Mouse (Mus musculus): ENCODE measurements around the gene Myd88. TPM values are rescaled to one million over a fixed set of nuclear protein-coding genes. Genes with fewer than 3 reads are reported as not detected.
"Not testable (repeated sequence)": the region's sequence is repeated elsewhere in the genome, so short reads cannot be mapped to it uniquely, and the experiment has no call there.

Myd88 gene
- polyA plus RNA-seq, 1 experiment from 2014 or later = 7.5 TPM

- H3K9ac ChIP-seq (ENCODE audit: low read length); ATAC-seq (replicated peaks; ENCODE audit: low FRiP score); H3K4me1 ChIP-seq (replicated peaks; ENCODE audit: control insufficient read depth, insufficient read depth, low read length); H3K9me3 ChIP-seq (ENCODE audit: control insufficient read depth, low read length); H3K27me3 ChIP-seq (ENCODE audit: control insufficient read depth, insufficient read depth, low read length); H3K4me3 ChIP-seq (ENCODE audit: low read depth, low read length); H3K36me3 ChIP-seq (ENCODE audit: control insufficient read depth, insufficient read depth, low read length); H3K4me2 ChIP-seq (ENCODE audit: low read depth, low read length, severe bottlenecking); DNase-seq (ENCODE audit: low spot score); H3K27ac ChIP-seq (ENCODE audit: low read depth, low read length): not testable (repeated sequence)
- WGBS = 92% methylated on average over 4 of the region's 4 CpGs
Measured at GRCm38 (mm10) chr9:119370770-119371169, 29.6 kb upstream of the Myd88 start.

- H3K4me1 ChIP-seq (replicated peaks; ENCODE audit: control insufficient read depth, insufficient read depth, low read length) = no peaks in the 10 kb centered on the region
- ATAC-seq (replicated peaks; ENCODE audit: low FRiP score) (no peak), DNase-seq (ENCODE audit: low spot score) (no peak)
- H3K36me3 ChIP-seq (ENCODE audit: control insufficient read depth, insufficient read depth, low read length) = peaks cover 2% of the 10 kb centered on the region
- H3K9ac ChIP-seq (ENCODE audit: low read length) = no peak overlapping the region
- 95% methylated on average over 3 of the region's 3 CpGs for WGBS
- H3K4me3 ChIP-seq (ENCODE audit: low read depth, low read length) = no peak overlapping the region
- H3K27ac ChIP-seq (ENCODE audit: low read depth, low read length) = no peak overlapping the region
- H3K27me3 ChIP-seq (ENCODE audit: control insufficient read depth, insufficient read depth, low read length) = no peaks in the 10 kb centered on the region
- H3K4me2 ChIP-seq (ENCODE audit: low read depth, low read length, severe bottlenecking) = no peak overlapping the region
- H3K9me3 ChIP-seq (ENCODE audit: control insufficient read depth, low read length) = no peaks in the 10 kb centered on the region
Measured at GRCm38 (mm10) chr9:119368367-119368766, 27.2 kb upstream of the Myd88 start.

DNA sequence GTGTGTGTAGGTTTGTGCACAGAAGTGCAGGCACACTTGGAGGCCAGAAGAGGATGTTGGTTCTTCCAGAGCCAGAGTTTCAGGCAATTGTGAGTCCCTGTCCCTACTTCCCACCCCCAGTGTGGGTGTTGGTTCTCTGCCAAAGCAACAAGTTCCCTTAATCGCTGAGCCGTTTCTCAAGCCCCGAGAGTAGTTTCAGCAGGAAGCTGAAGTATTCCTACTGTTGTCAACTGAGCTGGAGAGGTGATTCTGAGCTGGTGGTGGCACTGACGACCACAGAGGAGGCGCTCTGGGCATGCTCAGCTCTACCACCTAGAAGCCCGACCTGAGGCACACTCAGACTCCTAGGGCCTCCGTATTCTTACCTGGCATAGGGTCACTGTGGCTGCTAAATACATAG lies 24.1 kb upstream of the Myd88 start, which contains the start of gene Slc22a14:
Gene Slc22a14, minus strand, starts transcription at position 270 of the 400 bp plus-strand sequence.
- no peak for ATAC-seq (replicated peaks; ENCODE audit: low FRiP score)
- no peaks in the 10 kb centered on the region for H3K9me3 ChIP-seq (ENCODE audit: control insufficient read depth, low read length)
- 87% methylated on average over 7 of the region's 7 CpGs for WGBS

DNA sequence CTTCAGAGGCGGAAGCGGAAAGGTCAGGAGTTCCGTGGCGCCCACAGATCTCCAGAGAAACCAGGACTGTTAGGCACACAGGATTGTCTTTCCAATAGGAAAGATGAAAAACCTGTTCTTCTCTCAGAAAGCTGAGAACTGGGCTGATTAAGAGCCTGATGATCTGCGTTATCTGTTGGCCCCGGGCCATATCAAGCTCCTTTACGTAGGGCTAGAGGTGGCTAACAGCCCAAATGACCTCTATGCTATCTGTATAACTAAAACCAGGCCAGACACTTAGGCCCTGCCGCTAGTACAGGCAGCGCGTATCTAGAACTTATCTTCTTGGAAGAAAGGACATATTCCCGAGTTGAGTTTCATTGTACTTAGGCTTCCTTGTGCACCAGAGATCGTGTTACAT lies 22.0 kb upstream of the Myd88 start:
- H3K4me1 ChIP-seq (replicated peaks; ENCODE audit: control insufficient read depth, insufficient read depth, low read length) = no peaks in the 10 kb centered on the region
- ATAC-seq (replicated peaks; ENCODE audit: low FRiP score) (no peak), DNase-seq (ENCODE audit: low spot score) (no peak)
- H3K4me3 ChIP-seq (ENCODE audit: low read depth, low read length) = no peak overlapping the region
- H3K27me3 ChIP-seq (ENCODE audit: control insufficient read depth, insufficient read depth, low read length) = no peaks in the 10 kb centered on the region
- no peaks in the 10 kb centered on the region for H3K36me3 ChIP-seq (ENCODE audit: control insufficient read depth, insufficient read depth, low read length)
- H3K4me2 ChIP-seq (ENCODE audit: low read depth, low read length, severe bottlenecking) = no peak overlapping the region
- H3K27ac ChIP-seq (ENCODE audit: low read depth, low read length) = no peak overlapping the region
- H3K9me3 ChIP-seq (ENCODE audit: control insufficient read depth, low read length) = no peaks in the 10 kb centered on the region
- no peak overlapping the region for H3K9ac ChIP-seq (ENCODE audit: low read length)
- 87% methylated on average over 12 of the region's 12 CpGs for WGBS

More for the DNA sequence above, 24.1 kb upstream of the Myd88 start, which contains the start of gene Slc22a14:
- no peak for DNase-seq (ENCODE audit: low spot score)
- Histone ChIP-seq H3K27me3 (ENCODE audit: control insufficient read depth, insufficient read depth, low read length) (no peaks in the 10 kb centered on the region), H3K9ac (ENCODE audit: low read length) (no peak within 1 kb of the TSS), H3K4me3 (ENCODE audit: low read depth, low read length) (no peak within 1 kb of the TSS), H3K27ac (ENCODE audit: low read depth, low read length) (no peak within 1 kb of the TSS), H3K4me2 (ENCODE audit: low read depth, low read length, severe bottlenecking) (no peak within 1 kb of the TSS), H3K36me3 (ENCODE audit: control insufficient read depth, insufficient read depth, low read length) (no peaks in the 10 kb centered on the region), H3K4me1 (replicated peaks; ENCODE audit: control insufficient read depth, insufficient read depth, low read length) (no peaks in the 10 kb centered on the region)

- H3K9ac ChIP-seq (ENCODE audit: low read length) = no peak overlapping the region
- H3K27me3 ChIP-seq (ENCODE audit: control insufficient read depth, insufficient read depth, low read length) = no peaks in the 10 kb centered on the region
- 92% methylated on average over 5 of the region's 5 CpGs for WGBS
- no peak overlapping the region for H3K4me2 ChIP-seq (ENCODE audit: low read depth, low read length, severe bottlenecking)
- no peaks in the 10 kb centered on the region for H3K4me1 ChIP-seq (replicated peaks; ENCODE audit: control insufficient read depth, insufficient read depth, low read length)
- H3K4me3 ChIP-seq (ENCODE audit: low read depth, low read length) = no peak overlapping the region
- H3K27ac ChIP-seq (ENCODE audit: low read depth, low read length) = no peak overlapping the region
- DNase-seq (ENCODE audit: low spot score) (no peak), ATAC-seq (replicated peaks; ENCODE audit: low FRiP score) (no peak)
- H3K36me3 ChIP-seq (ENCODE audit: control insufficient read depth, insufficient read depth, low read length) = no peaks in the 10 kb centered on the region
- no peaks in the 10 kb centered on the region for H3K9me3 ChIP-seq (ENCODE audit: control insufficient read depth, low read length)
Measured at GRCm38 (mm10) chr9:119361416-119361815, 20.2 kb upstream of the Myd88 start.

GRCm38 (mm10) chr9:119358058-119358429 lies 16.8 kb upstream of the Myd88 start:
- no peaks in the 10 kb centered on the region for H3K9me3 ChIP-seq (ENCODE audit: control insufficient read depth, low read length)
- DNase-seq (ENCODE audit: low spot score) (no peak), ATAC-seq (replicated peaks; ENCODE audit: low FRiP score) (no peak)
- H3K27ac ChIP-seq (ENCODE audit: low read depth, low read length) = no peak overlapping the region
- WGBS = 44% methylated on average over 9 of the region's 9 CpGs
- H3K4me1 ChIP-seq (replicated peaks; ENCODE audit: control insufficient read depth, insufficient read depth, low read length) = no peaks in the 10 kb centered on the region
- H3K4me2 ChIP-seq (ENCODE audit: low read depth, low read length, severe bottlenecking) = peak overlapping the region; percentile 87
- H3K27me3 ChIP-seq (ENCODE audit: control insufficient read depth, insufficient read depth, low read length) = no peaks in the 10 kb centered on the region
- H3K9ac ChIP-seq (ENCODE audit: low read length) = peak overlapping the region; percentile 83
- no peaks in the 10 kb centered on the region for H3K36me3 ChIP-seq (ENCODE audit: control insufficient read depth, insufficient read depth, low read length)
- H3K4me3 ChIP-seq (ENCODE audit: low read depth, low read length) = peak overlapping the region; percentile 66

DNA sequence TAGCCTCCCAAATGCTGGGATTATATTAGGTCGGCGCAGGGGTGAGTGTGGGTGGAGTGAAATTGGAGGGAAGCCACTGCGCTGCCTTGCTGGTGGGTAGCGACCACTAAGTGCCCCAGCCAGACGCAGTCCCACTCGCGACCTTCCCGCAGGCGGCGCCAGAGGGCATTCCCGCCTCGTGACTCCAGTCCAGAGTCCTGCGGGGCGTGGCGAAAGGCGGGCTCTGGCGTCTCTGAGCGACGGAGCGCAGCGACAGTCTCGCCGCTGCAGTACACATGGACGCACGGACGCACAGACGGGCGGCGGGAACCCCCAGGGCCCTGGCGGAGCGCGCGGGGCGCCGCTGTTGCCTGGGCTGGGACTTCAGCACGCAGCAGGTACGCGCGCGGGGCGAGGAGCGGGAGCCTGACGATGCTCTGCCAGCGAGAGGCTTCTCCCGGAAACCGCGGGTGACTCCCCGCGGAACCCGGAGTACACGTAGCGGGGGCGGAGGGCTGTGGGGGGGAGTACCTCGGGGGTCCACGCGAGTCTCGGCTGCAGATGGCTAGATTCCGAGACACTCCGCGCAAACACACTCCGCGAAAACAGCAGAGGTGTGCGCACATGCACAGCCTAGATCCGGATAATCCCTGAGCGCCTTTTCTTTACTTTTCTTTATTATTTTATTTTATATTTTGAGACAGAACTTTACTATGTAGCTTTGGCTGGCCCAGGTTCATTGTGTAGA lies 16.3 kb upstream of the Myd88 start, which contains the start of gene Xylb:
Gene Xylb, plus strand, starts transcription at position 51 of the 727 bp plus-strand sequence.
- Histone ChIP-seq H3K4me2 (ENCODE audit: low read depth, low read length, severe bottlenecking) (peak within 1 kb of the TSS; percentile 87), H3K36me3 (ENCODE audit: control insufficient read depth, insufficient read depth, low read length) (no peaks in the 10 kb centered on the region), H3K9ac (ENCODE audit: low read length) (peak within 1 kb of the TSS; percentile 83), H3K27ac (ENCODE audit: low read depth, low read length) (no peak within 1 kb of the TSS), H3K27me3 (ENCODE audit: control insufficient read depth, insufficient read depth, low read length) (no peaks in the 10 kb centered on the region), H3K4me3 (ENCODE audit: low read depth, low read length) (peak within 1 kb of the TSS; percentile 66), H3K9me3 (ENCODE audit: control insufficient read depth, low read length) (no peaks in the 10 kb centered on the region), H3K4me1 (replicated peaks; ENCODE audit: control insufficient read depth, insufficient read depth, low read length) (no peaks in the 10 kb centered on the region)
- ATAC-seq (replicated peaks; ENCODE audit: low FRiP score) (peak; percentile 91), DNase-seq (ENCODE audit: low spot score) (peak; percentile 95)
- 3% methylated on average over 65 of the region's 65 CpGs for WGBS

- Histone ChIP-seq H3K27me3 (ENCODE audit: control insufficient read depth, insufficient read depth, low read length) (no peaks in the 10 kb centered on the region), H3K9ac (ENCODE audit: low read length) (no peak overlapping the region), H3K27ac (ENCODE audit: low read depth, low read length) (no peak overlapping the region), H3K9me3 (ENCODE audit: control insufficient read depth, low read length) (no peaks in the 10 kb centered on the region), H3K4me2 (ENCODE audit: low read depth, low read length, severe bottlenecking) (no peak overlapping the region), H3K4me3 (ENCODE audit: low read depth, low read length) (no peak overlapping the region), H3K36me3 (ENCODE audit: control insufficient read depth, insufficient read depth, low read length) (no peaks in the 10 kb centered on the region; the same call in 1 of the 2 replicates), H3K4me1 (replicated peaks; ENCODE audit: control insufficient read depth, insufficient read depth, low read length) (no peaks in the 10 kb centered on the region)
- DNase-seq (ENCODE audit: low spot score) (no peak), ATAC-seq (replicated peaks; ENCODE audit: low FRiP score) (no peak)
- WGBS = 84% methylated on average over 6 of the region's 6 CpGs
Measured at GRCm38 (mm10) chr9:119355943-119356342, 14.7 kb upstream of the Myd88 start.

GRCm38 (mm10) chr9:119353926-119354325 lies 12.7 kb upstream of the Myd88 start:
- H3K9ac ChIP-seq (ENCODE audit: low read length) = no peak overlapping the region
- peaks cover 4% of the 10 kb centered on the region; the same call in 1 of the 2 replicates for H3K36me3 ChIP-seq (ENCODE audit: control insufficient read depth, insufficient read depth, low read length)
- no peak for ATAC-seq (replicated peaks; ENCODE audit: low FRiP score)
- no peaks in the 10 kb centered on the region for H3K9me3 ChIP-seq (ENCODE audit: control insufficient read depth, low read length)
- no peak overlapping the region for H3K4me2 ChIP-seq (ENCODE audit: low read depth, low read length, severe bottlenecking)
- no peak overlapping the region for H3K4me3 ChIP-seq (ENCODE audit: low read depth, low read length)
- H3K27ac ChIP-seq (ENCODE audit: low read depth, low read length) = no peak overlapping the region
- no peaks in the 10 kb centered on the region for H3K27me3 ChIP-seq (ENCODE audit: control insufficient read depth, insufficient read depth, low read length)
- DNase-seq (ENCODE audit: low spot score) = no peak
- 85% methylated on average over 6 of the region's 6 CpGs for WGBS
- no peaks in the 10 kb centered on the region for H3K4me1 ChIP-seq (replicated peaks; ENCODE audit: control insufficient read depth, insufficient read depth, low read length)

All from forebrain, embryonic 11.5 days (tissue).